Mouse (Mus musculus) erythroblast, embryonic 14.5 days (primary cell): ENCODE measurements around the gene F10.

Experiments
- GATA1 ChIP-seq: IDR thresholded peaks from 2 replicates; pipeline ENCODE4 v1.6.1; 2012; ENCODE audit warnings: low read length, inconsistent platforms, mixed read lengths
- TAL1 ChIP-seq: IDR thresholded peaks from 3 replicates; pipeline ENCODE4 v1.6.1; 2012; ENCODE audit warnings: low read length, inconsistent platforms, mixed read lengths

DNA sequence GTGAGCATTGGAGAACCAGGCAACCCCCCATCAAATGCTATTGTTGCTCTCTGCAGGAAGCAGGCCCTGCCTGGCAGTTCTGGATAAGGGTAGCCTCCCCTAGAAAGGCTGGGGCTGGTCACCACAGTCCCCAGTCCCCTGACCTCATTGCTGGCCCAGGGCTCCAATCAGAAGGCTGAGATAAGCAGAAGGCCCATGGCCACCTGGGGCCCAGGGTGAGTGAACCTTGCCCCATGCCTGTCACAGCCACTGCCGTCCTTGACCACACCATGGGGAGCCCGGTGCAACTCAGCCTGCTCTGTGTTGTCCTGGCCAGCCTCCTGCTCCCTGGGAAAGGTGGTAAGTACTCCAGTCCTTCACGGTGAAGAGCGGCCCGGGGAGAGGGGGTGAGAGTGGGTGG is 461 bp downstream of the F10 start:
- TF ChIP-seq GATA1 (no peak), TAL1 (no peak)
